Comparison of ENCODE assay signal across 12 mouse cellular contexts in the genomic region with DNA sequence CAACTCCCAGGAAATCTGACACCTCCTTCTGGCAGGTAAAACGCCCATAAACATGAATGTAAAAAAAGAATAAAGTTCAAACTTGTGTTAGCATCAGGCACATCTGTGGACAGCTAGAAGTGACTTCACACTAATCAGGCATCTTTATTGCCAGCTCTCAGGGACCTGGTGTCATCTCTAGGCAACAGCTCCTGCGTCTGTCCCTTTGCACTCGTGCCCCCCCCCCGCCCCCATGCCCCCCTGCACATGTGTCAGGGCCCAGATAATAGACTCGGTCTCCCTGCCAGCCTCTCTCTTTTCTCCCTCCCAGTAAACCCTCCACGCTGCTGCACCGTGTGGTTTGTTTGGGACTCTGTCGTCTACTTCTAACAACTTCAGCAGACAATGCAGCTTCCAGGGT. TPM values are rescaled to one million over a fixed set of nuclear protein-coding genes. Genes with fewer than 3 reads are reported as not detected.
DNase-seq lines count a peak whose midpoint lies in the region; ATAC-seq and TF ChIP-seq lines count a peak whose summit lies in the region.
"Had no signal": no experiment of that assay in that cellular context is flagged by ENCODE, and none has a peak within 500 bp of the region (broad histone marks: within the 10 kb centered on the region; RNA-seq: fewer than 3 reads in every experiment).

No protein-coding gene starts in this region.

- ATAC-seq in hindbrain, embryonic 16.5 days, result peak; percentile 40; the same call in 1 of the 2 replicates
- ATAC-seq in hindbrain, embryonic 13.5 days (ENCODE audit: low FRiP score), result no peak
- ATAC-seq in G1E (ENCODE audit: extremely low read depth, insufficient number of reproducible peaks, low FRiP score, poor library complexity, severe bottlenecking), result peak; percentile 73
- peak; percentile 94 for ATAC-seq in liver, embryonic 13.5 days (ENCODE audit: low read depth)

- H3K27ac ChIP-seq in hindbrain, embryonic 16.5 days (ENCODE audit: low read depth, low read length), result no peak overlapping the region
- no peak overlapping the region for H3K27ac ChIP-seq in hindbrain, embryonic 13.5 days
- H3K27ac ChIP-seq in liver, embryonic 13.5 days, result peak overlapping the region; percentile 67
- H3K27ac ChIP-seq: heart, embryonic 15.5 days had no signal

- H3K4me3 ChIP-seq in hindbrain, embryonic 16.5 days (ENCODE audit: low read length), result no peak overlapping the region
- H3K4me3 ChIP-seq in hindbrain, embryonic 13.5 days, result no peak overlapping the region
- H3K4me3 ChIP-seq in G1E (ENCODE audit: low read depth, low read length), result no peak overlapping the region
- peak overlapping the region; percentile 22 for H3K4me3 ChIP-seq in liver, embryonic 13.5 days (replicated peaks)
- H3K4me3 ChIP-seq: heart, embryonic 15.5 days; megakaryocyte, embryonic 14.5 days had no signal

- no peak for TF ChIP-seq CTCF in G1E (IDR thresholded peaks at IDR 0.05; ENCODE audit: low read depth, low read length)

- H3K4me2 ChIP-seq in hindbrain, embryonic 16.5 days (ENCODE audit: low read length), result no peak overlapping the region
- H3K4me2 ChIP-seq in hindbrain, embryonic 13.5 days, result no peak overlapping the region
- H3K4me2 ChIP-seq in liver, embryonic 13.5 days, result peak overlapping the region; percentile 39
- H3K4me2 ChIP-seq: heart, embryonic 15.5 days had no signal

- 0 out of 2 replicates have a peak, but pooled peaks cover 4% of the 10 kb centered on the region for H3K36me3 ChIP-seq in hindbrain, embryonic 16.5 days (ENCODE audit: control insufficient read depth, insufficient read depth, low read length)
- peaks cover 55% of the 10 kb centered on the region for H3K36me3 ChIP-seq in hindbrain, embryonic 13.5 days
- H3K36me3 ChIP-seq in G1E (replicated peaks), result peaks cover 83% of the 10 kb centered on the region
- peaks cover 66% of the 10 kb centered on the region for H3K36me3 ChIP-seq in liver, embryonic 13.5 days

- H3K4me1 ChIP-seq in hindbrain, embryonic 16.5 days (ENCODE audit: control insufficient read depth, insufficient read depth, low read depth, low read length), result no peaks in the 10 kb centered on the region
- no peaks in the 10 kb centered on the region for H3K4me1 ChIP-seq in hindbrain, embryonic 13.5 days (replicated peaks)
- peaks cover 11% of the 10 kb centered on the region for H3K4me1 ChIP-seq in G1E (ENCODE audit: insufficient read depth, low read depth, low read length)
- H3K4me1 ChIP-seq in liver, embryonic 13.5 days (replicated peaks), result peaks cover 14% of the 10 kb centered on the region
- H3K4me1 ChIP-seq: heart, embryonic 15.5 days had no signal

- 42% methylated on average over 8 of the region's 8 CpGs for WGBS in hindbrain, embryonic 16.5 days
- WGBS in hindbrain, embryonic 13.5 days, result 43% methylated on average over 8 of the region's 8 CpGs
- WGBS in liver, embryonic 13.5 days (ENCODE audit: insufficient replicate concordance), result 28% methylated on average over 8 of the region's 8 CpGs

- H3K9me3 ChIP-seq in hindbrain, embryonic 16.5 days (ENCODE audit: control insufficient read depth, low read length), result no peaks in the 10 kb centered on the region
- H3K9me3 ChIP-seq in hindbrain, embryonic 13.5 days, result no peaks in the 10 kb centered on the region
- H3K9me3 ChIP-seq in G1E (replicated peaks), result no peaks in the 10 kb centered on the region
- no peaks in the 10 kb centered on the region for H3K9me3 ChIP-seq in liver, embryonic 13.5 days (replicated peaks)
- H3K9me3 ChIP-seq: heart, embryonic 15.5 days had no signal

- no peak overlapping the region for H3K9ac ChIP-seq in hindbrain, embryonic 16.5 days (ENCODE audit: low read depth, low read length)
- no peak overlapping the region for H3K9ac ChIP-seq in hindbrain, embryonic 13.5 days
- peak overlapping the region; percentile 33; the same call in 1 of the 2 replicates for H3K9ac ChIP-seq in liver, embryonic 13.5 days
- H3K9ac ChIP-seq: heart, embryonic 15.5 days had no signal

- H3K27me3 ChIP-seq in hindbrain, embryonic 16.5 days (replicated peaks; ENCODE audit: control insufficient read depth, insufficient read depth, low read length), result no peaks in the 10 kb centered on the region
- H3K27me3 ChIP-seq in hindbrain, embryonic 13.5 days, result no peaks in the 10 kb centered on the region
- H3K27me3 ChIP-seq in G1E (ENCODE audit: insufficient read depth, low read length), result no peaks in the 10 kb centered on the region
- H3K27me3 ChIP-seq in liver, embryonic 13.5 days, result no peaks in the 10 kb centered on the region
- H3K27me3 ChIP-seq: heart, embryonic 15.5 days; megakaryocyte, embryonic 14.5 days had no signal

- no peak for DNase-seq in G1E (ENCODE audit: low spot score)
- DNase-seq in ZHBTc4 (ENCODE audit: low read depth, low spot score), result peak; percentile 81
- DNase-seq in liver, embryonic 13.5 days, result peak; percentile 58
- no peak for DNase-seq in T-cell, adult 2 months (ENCODE audit: low spot score)
- DNase-seq in layer of hippocampus, postnatal 25 days (ENCODE audit: extremely low spot score in 1 of 2, low spot score in 1 of 2), result no peak
- DNase-seq: cerebellum, adult 18-20 months; lung, adult 2 months; right cerebral cortex, postnatal 25 days had no signal

RNA-seq across cellular contexts. Expression of a gene that starts 12.4 kb away (rescaled TPM):
- 17.2 and 17.9 TPM in 2 replicates for polyA plus RNA-seq in hindbrain, embryonic 16.5 days (2015; fragmentation: Nextera tagmentation; extraction: Ambion mirVana)
- 15.8 and 16.2 TPM in 2 replicates for polyA plus RNA-seq in hindbrain, embryonic 13.5 days (2015; fragmentation: Nextera tagmentation; extraction: Ambion mirVana)
- total RNA-seq in G1E (2014; fragmentation: Nextera tagmentation) (78.8 and 84.1 TPM in 2 replicates), G1E (2017) (32.5 and 35.7 TPM in 2 replicates)
- polyA plus RNA-seq in G1E (2012), result 7.6 and 8.6 TPM in 2 replicates
- polyA plus RNA-seq in liver, embryonic 13.5 days (2015; fragmentation: Nextera tagmentation; extraction: Ambion mirVana), result 21.7 and 26.8 TPM in 2 replicates
- 10 to 100 TPM; 15.6 to 22.6 TPM for total RNA-seq in layer of hippocampus, postnatal 25 days (2021)

RNA-seq across cellular contexts. Expression of a gene that starts 16.4 kb away (rescaled TPM):
- polyA plus RNA-seq in hindbrain, embryonic 16.5 days (2015; fragmentation: Nextera tagmentation; extraction: Ambion mirVana), result 25.7 and 28.1 TPM in 2 replicates
- 33.5 and 37.8 TPM in 2 replicates for polyA plus RNA-seq in hindbrain, embryonic 13.5 days (2015; fragmentation: Nextera tagmentation; extraction: Ambion mirVana)
- total RNA-seq in G1E (2014; fragmentation: Nextera tagmentation), result 32.4 and 34.2 TPM in 2 replicates
- total RNA-seq in G1E (2017), result 45.2 and 67.0 TPM in 2 replicates
- 12.9 and 13.8 TPM in 2 replicates for polyA plus RNA-seq in G1E (2012)
- 21.9 and 24.3 TPM in 2 replicates for polyA plus RNA-seq in liver, embryonic 13.5 days (2015; fragmentation: Nextera tagmentation; extraction: Ambion mirVana)
- 10 to 100 TPM; 21.7 to 25.3 TPM for total RNA-seq in layer of hippocampus, postnatal 25 days (2021)

Comparison
In these comparisons a context has a peak if more than half of its experiments do, and no peak if none do; other contexts are left out.
1. DNase-seq: peak in ZHBTc4 (single experiment) and liver, embryonic 13.5 days (single experiment); none in G1E (single experiment), T-cell, adult 2 months (single experiment) and layer of hippocampus, postnatal 25 days (0 of 2).